Mouse (Mus musculus) C2C12 (cell line): ENCODE results near the gene Pmepa1. TPM values are rescaled to one million over a fixed set of nuclear protein-coding genes. Genes with fewer than 3 reads are reported as not detected.

ENCODE experiments used
- H3K27me3 ChIP-seq: one replicate; pipeline ENCODE4 v1.6.1; 2011; ENCODE audit not compliant: control insufficient read depth, insufficient read depth, insufficient read length
- H3K36me3 ChIP-seq: one replicate; pipeline ENCODE4 v1.6.1; 2011; ENCODE audit not compliant: control insufficient read depth, insufficient read depth
- H3K4me3 ChIP-seq: one replicate; pipeline ENCODE4 v1.5.1; 2011; ENCODE audit warnings: mild to moderate bottlenecking, control low read depth; ENCODE audit not compliant: poor library complexity, insufficient read depth, severe bottlenecking
- H3K79me2 ChIP-seq: one replicate; pipeline ENCODE4 v1.6.1; 2011; ENCODE audit not compliant: control insufficient read depth, insufficient read depth
- H3K79me3 ChIP-seq: one replicate; pipeline ENCODE4 v1.6.1; 2011; ENCODE audit warnings: low read depth, control low read depth
- H3ac ChIP-seq: one replicate; pipeline ENCODE3; 2011; ENCODE audit warnings: low read depth; ENCODE audit not compliant: control insufficient read depth, insufficient read length
- CEBPB ChIP-seq: IDR thresholded peaks from one replicate; pipeline ENCODE4 v1.6.1; 2011; ENCODE audit warnings: low read depth, mild to moderate bottlenecking, control low read depth, moderate library complexity
- CTCF ChIP-seq: IDR thresholded peaks from one replicate; pipeline ENCODE4 v1.5.1; 2011; ENCODE audit not compliant: control insufficient read depth, insufficient read depth, insufficient read length
- FOSL1 ChIP-seq: IDR thresholded peaks from one replicate; pipeline ENCODE4 v1.8.0; 2011; ENCODE audit warnings: mild to moderate bottlenecking, low read length; ENCODE audit not compliant: poor library complexity, insufficient read depth, severe bottlenecking
- MAX ChIP-seq: IDR thresholded peaks from one replicate; pipeline ENCODE4 v1.6.1; 2011; ENCODE audit warnings: mild to moderate bottlenecking, control low read depth
- MYOD1 ChIP-seq: IDR thresholded peaks from one replicate; pipeline ENCODE4 v1.6.1; 2011; ENCODE audit warnings: low read depth; ENCODE audit not compliant: control insufficient read depth, insufficient read length
- MYOG ChIP-seq: IDR thresholded peaks from one replicate; pipeline ENCODE4 v1.6.1; 2011; ENCODE audit not compliant: control insufficient read depth, insufficient read length; ENCODE audit errors: extremely low read depth
- USF1 ChIP-seq: IDR thresholded peaks from one replicate; pipeline ENCODE4 v1.6.1; 2011; ENCODE audit warnings: low read depth, mild to moderate bottlenecking, control low read depth, moderate library complexity
- polyA plus RNA-seq: library from polyadenylated mRNA; unstranded; fragments of >200 nt; fragmentation: generic; extraction: Trizol; gene quantifications from one replicate; pipeline ENCODE4 v1.2.1, GENCODE M21; 2012; ENCODE audit warnings: missing spikeins

Pmepa1 gene
- polyA plus RNA-seq, 1 experiment = 180 TPM

DNA sequence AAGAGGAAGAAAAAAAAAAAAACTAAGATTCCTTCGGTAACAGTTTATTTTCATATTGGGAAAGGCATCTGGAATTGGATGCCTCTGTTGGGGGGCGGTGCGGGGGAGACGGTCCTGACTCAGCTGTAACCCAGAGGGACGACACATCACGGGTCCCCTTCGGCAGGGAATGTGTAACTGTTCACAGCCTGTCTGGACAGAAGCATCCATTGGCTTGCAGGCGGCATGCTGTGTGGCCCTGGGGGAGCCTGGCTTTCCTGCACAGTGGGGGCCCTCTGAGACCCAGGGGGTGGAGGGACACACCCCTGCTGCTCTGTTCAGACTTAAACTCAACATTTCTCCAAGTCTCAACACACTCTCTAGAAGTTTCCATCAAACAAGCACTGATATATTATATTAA lies 49.5 kb downstream of the Pmepa1 start:
- H3K36me3 ChIP-seq = peaks cover 64% of the 10 kb centered on the region
- H3K79me3 ChIP-seq = peaks cover 6% of the 10 kb centered on the region
- no peak overlapping the region for H3ac ChIP-seq
- no peak overlapping the region for H3K4me3 ChIP-seq
- H3K27me3 ChIP-seq = no peaks in the 10 kb centered on the region
- peaks cover 25% of the 10 kb centered on the region for H3K79me2 ChIP-seq
- no peak for TF ChIP-seq USF1

DNA sequence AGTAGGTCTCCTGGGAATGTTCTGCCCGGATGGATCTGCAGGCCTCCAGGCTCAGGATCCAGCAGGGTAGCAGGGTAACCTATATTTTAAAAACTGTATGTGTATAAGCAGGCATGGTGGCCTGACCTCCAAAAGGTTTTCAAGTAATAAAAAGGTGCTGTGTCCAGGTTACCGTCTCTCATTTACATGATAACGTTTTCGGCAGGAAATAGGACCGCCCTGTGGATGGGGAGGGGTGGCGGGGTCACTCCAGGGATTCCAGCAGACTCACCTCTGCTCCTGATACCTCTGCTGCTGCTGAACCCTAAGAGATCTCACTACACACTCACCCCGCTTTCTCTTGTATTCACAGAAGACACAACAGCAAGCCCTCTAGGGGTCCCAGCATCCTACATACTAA lies 50.4 kb downstream of the Pmepa1 start:
- TF ChIP-seq MYOG (no peak), MAX (no peak)
- Histone ChIP-seq H3ac (no peak overlapping the region), H3K36me3 (peaks cover 56% of the 10 kb centered on the region), H3K79me2 (peaks cover 18% of the 10 kb centered on the region), H3K27me3 (no peaks in the 10 kb centered on the region), H3K79me3 (peaks cover 6% of the 10 kb centered on the region), H3K4me3 (no peak overlapping the region)

DNA sequence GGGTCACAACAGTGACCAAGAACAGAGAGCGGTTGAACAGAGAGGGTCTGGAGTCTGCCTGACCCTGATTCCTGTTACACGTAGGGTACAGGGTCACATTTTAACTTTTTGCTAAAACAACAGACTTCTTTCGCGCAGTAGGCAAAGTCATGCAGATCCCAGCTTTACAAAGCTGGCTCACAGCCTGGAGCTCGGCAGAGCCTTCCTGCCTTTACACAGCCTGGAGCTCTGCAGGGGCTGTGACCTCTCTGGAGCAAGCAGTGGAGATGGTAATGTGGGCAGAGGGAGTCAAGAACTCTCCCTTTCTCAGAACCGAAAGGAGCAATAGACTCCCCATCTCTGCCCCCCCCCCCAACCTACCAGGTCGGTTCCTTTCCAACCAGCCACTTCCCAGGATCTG lies 51.5 kb downstream of the Pmepa1 start:
- H3K79me3 ChIP-seq = peaks cover 6% of the 10 kb centered on the region
- no peak overlapping the region for H3K4me3 ChIP-seq
- TF ChIP-seq USF1 (no peak), MYOG (no peak), MAX (no peak), FOSL1 (no peak), MYOD1 (no peak), CEBPB (no peak), CTCF (no peak)
- H3K36me3 ChIP-seq = peaks cover 46% of the 10 kb centered on the region
- peaks cover 16% of the 10 kb centered on the region for H3K79me2 ChIP-seq
- no peak overlapping the region for H3ac ChIP-seq
- no peaks in the 10 kb centered on the region for H3K27me3 ChIP-seq

DNA sequence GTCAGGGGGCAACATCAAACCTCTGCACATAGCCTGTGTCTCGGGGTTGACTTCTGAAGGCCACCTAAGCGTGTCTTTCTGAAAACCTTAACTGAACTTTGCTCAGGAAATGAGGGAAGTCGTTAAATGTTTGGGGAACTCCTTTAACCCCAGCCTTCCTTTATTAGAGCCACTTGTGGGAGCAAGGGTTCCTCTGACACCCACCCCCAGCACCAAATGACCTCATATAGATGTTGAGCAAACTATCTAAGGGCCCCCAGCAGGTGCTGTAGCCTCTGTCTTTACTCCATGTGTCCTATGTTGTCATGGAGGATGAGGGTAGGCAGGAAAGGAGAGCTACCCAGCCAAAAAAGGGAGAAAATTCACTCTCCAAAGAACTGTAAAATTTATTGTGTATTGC lies 52.2 kb downstream of the Pmepa1 start:
- H3K27me3 ChIP-seq = no peaks in the 10 kb centered on the region
- no peak overlapping the region for H3ac ChIP-seq
- no peak overlapping the region for H3K4me3 ChIP-seq
- peaks cover 41% of the 10 kb centered on the region for H3K36me3 ChIP-seq
- H3K79me3 ChIP-seq = peaks cover 2% of the 10 kb centered on the region
- TF ChIP-seq CTCF = no peak
- TF ChIP-seq MYOD1 = no peak
- no peak for TF ChIP-seq FOSL1
- no peak for TF ChIP-seq CEBPB
- no peak for TF ChIP-seq USF1
- TF ChIP-seq MYOG = no peak
- TF ChIP-seq MAX = no peak
- H3K79me2 ChIP-seq = peaks cover 8% of the 10 kb centered on the region

DNA sequence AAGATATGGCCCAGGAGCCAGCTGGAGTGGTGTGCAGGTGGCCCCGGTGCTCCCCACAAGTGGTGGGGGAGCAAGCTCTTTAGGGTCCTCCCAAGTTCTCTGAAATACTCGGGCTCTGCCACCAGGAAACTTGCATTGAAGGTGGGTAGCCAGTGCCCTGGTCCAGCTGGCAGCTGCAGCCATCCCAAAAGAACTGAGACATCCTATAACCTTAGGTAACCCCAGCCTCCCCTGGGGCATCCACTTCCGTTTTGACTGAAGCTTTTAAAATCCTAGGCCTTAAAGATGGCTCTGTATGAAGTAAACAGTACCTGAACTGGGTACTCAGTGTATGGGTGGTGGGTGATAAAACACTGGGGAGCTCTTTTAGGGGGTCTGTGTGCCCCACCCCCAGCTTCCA lies 52.8 kb downstream of the Pmepa1 start:
- Histone ChIP-seq H3K27me3 (no peaks in the 10 kb centered on the region), H3K79me2 (peaks cover 2% of the 10 kb centered on the region), H3K36me3 (peaks cover 35% of the 10 kb centered on the region), H3K79me3 (peaks cover 2% of the 10 kb centered on the region), H3ac (no peak overlapping the region), H3K4me3 (no peak overlapping the region)
- TF ChIP-seq USF1 (no peak), MYOG (no peak), MYOD1 (no peak), CTCF (no peak), CEBPB (no peak), MAX (no peak), FOSL1 (no peak)

DNA sequence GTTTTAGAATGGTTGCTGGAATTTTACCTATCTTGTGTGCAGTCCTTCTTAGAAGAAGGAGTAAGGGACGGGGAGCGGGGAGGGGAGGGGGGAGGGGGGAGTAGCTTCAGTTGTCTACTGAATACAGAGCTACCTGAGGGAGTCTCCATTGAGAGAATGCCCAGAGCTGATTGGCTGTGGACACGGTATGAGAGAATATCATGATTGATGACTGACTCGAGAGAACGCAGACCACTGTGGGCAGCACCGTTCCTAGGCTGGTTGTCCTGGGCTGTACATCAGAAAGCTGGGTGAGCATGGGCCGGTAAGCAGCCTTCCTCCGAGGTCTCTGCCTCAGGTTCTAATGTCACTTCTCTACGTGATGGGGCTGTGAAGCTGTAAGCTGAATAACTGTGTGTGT lies 55.6 kb downstream of the Pmepa1 start:
- H3K4me3 ChIP-seq = no peak overlapping the region
- H3K36me3 ChIP-seq = peaks cover 7% of the 10 kb centered on the region
- no peak overlapping the region for H3ac ChIP-seq
- H3K27me3 ChIP-seq = no peaks in the 10 kb centered on the region
- H3K79me2 ChIP-seq = no peaks in the 10 kb centered on the region
- TF ChIP-seq FOSL1 = no peak
- TF ChIP-seq MYOG = no peak
- TF ChIP-seq MAX = no peak
- no peak for TF ChIP-seq CTCF
- TF ChIP-seq USF1 = no peak
- no peak for TF ChIP-seq MYOD1
- TF ChIP-seq CEBPB = no peak
- H3K79me3 ChIP-seq = no peaks in the 10 kb centered on the region
